Mouse (Mus musculus) ES-E14 (cell line): ENCODE results near the gene Phtf1.

ENCODE experiments used
- HCFC1 ChIP-seq: IDR thresholded peaks from 2 replicates; pipeline ENCODE4 v1.6.1; 2012; ENCODE audit warnings: low read length, inconsistent platforms, borderline replicate concordance; ENCODE audit not compliant: insufficient read depth
- ZNF384 ChIP-seq: IDR thresholded peaks from 2 replicates; pipeline ENCODE4 v1.6.1; 2012; ENCODE audit warnings: low read depth, low read length, inconsistent platforms

GRCm38 (mm10) chr3:103920094-103920493 lies 47.8 kb upstream of the Phtf1 start:
- no peak for TF ChIP-seq ZNF384
- no peak for TF ChIP-seq HCFC1
